Mouse (Mus musculus) testis, adult 2 months (tissue): ENCODE data around the gene Gm5414. TPM values are rescaled to one million over a fixed set of nuclear protein-coding genes. Genes with fewer than 3 reads are reported as not detected.

ENCODE experiments used
- H3K27ac ChIP-seq: fragments of 200-500 bp; 2 replicates; pipeline ENCODE4 v1.5.1; 2012; ENCODE audit warnings: low read depth, low read length; ENCODE audit not compliant: control insufficient read depth, insufficient read depth
- H3K27me3 ChIP-seq: fragments of 200-500 bp; 2 replicates; pipeline ENCODE4 v1.6.1; 2012; ENCODE audit warnings: mild to moderate bottlenecking, low read length, moderate library complexity; ENCODE audit not compliant: control insufficient read depth, insufficient read depth
- H3K36me3 ChIP-seq: fragments of 200-500 bp; 2 replicates; pipeline ENCODE4 v1.6.1; 2012; ENCODE audit warnings: mild to moderate bottlenecking, low read length; ENCODE audit not compliant: control insufficient read depth, insufficient read depth
- H3K4me1 ChIP-seq: fragments of 200-500 bp; 2 replicates; pipeline ENCODE4 v1.6.1; 2012; ENCODE audit warnings: low read length; ENCODE audit not compliant: control insufficient read depth, insufficient read depth
- H3K4me3 ChIP-seq: fragments of 200-500 bp; 2 replicates; pipeline ENCODE4 v1.5.1; 2012; ENCODE audit warnings: low read depth, mild to moderate bottlenecking, low read length, moderate library complexity, mixed read lengths; ENCODE audit not compliant: control insufficient read depth
- CTCF ChIP-seq: fragments of 200-500 bp; IDR thresholded peaks from 2 replicates; pipeline ENCODE4 v1.5.1; 2012; ENCODE audit warnings: low read depth, mild to moderate bottlenecking, inconsistent platforms, low read length, moderate library complexity; ENCODE audit not compliant: control insufficient read depth, insufficient read depth, insufficient replicate concordance
- POLR2A ChIP-seq: fragments of 200-500 bp; IDR thresholded peaks from 2 replicates; pipeline ENCODE4 v1.6.1; 2012; ENCODE audit warnings: low read depth, mild to moderate bottlenecking, inconsistent platforms, low read length, moderate library complexity; ENCODE audit not compliant: control insufficient read depth
- polyA plus RNA-seq: library from polyadenylated mRNA; depleted of rRNA; stranded (reverse); fragments of >200 nt; gene quantifications from 2 replicates; pipeline ENCODE4 v1.2.3, GENCODE M21; 2012; rRNA removed

Gene Gm5414
- polyA plus RNA-seq: not detected in 2 replicates

DNA sequence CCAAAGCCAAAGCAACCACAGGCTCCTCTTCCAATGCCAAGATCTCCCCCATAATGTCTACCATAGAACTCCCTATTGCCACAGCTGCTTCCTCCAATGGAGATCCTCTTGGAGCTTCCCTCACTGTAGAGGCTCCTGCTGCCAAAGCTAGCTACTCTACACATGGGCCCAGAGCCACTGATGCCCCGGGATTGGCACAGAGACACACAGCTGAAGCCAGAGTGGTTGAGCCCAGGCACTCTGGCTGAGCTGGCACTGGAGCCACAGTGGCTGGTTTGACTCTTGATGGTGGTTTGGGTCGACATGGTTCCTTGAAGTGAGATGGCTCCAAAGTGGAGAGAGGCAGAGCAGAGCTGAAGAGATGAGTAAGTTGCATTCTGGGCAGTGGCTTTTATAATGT is at the start of gene Gm5414:
Gene Gm5414 (minus strand): TSS at position 305 of the 400 bp plus-strand sequence.
- Histone ChIP-seq H3K36me3 (no peaks in the 10 kb centered on the region), H3K27me3 (no peaks in the 10 kb centered on the region), H3K4me1 (no peaks in the 10 kb centered on the region), H3K27ac (no peak within 1 kb of the TSS), H3K4me3 (no peak within 1 kb of the TSS)
- no peak for TF ChIP-seq POLR2A
- no peak for TF ChIP-seq CTCF

DNA sequence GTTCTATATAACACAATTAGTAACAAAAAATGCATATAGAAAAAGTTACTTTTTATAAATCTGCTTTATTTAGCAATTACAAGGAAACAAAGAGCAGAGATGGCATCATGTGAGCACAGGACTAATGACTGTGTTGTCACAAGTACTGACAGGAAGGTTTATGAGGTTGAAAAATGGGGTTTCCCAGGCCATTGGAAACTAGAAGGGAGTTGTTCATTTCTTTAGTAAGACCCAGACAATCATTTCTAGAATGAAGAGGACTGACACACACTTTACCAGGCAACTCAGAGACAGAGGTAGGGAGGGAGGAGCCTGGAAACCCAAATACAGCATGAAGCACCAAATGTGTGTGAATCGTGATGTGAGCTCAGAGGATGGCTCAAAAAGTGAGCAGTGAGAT is 48.0 kb upstream of the Gm5414 start:
- TF ChIP-seq CTCF (no peak), POLR2A (no peak)

DNA sequence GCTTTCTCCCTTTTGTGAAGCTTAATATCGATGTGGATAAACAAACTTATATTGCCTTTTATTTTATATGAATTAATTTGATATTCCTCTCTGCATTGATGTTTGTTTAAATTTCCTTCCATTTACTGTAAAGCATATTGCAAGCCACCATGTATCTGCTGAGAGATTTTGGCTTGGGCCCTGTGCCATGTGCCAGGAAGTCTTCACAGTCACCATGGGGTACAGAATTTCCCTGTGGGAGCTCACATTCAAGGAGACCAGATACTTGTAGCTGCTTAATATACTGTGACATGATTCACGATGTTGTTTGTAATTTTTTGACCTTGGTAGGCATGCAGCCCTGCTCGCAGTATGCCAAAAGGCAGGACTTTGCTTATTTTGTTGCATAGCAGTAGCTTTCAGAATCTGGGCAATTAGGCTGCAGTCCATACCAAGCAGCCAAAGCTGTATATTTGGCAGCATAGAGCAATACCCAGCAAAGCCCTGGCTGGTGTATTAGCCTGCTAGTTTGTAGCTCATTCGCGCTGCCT is 24.8 kb upstream of the Gm5414 start:
- Histone ChIP-seq H3K27ac (no peak overlapping the region), H3K4me1 (no peaks in the 10 kb centered on the region), H3K4me3 (no peak overlapping the region), H3K27me3 (no peaks in the 10 kb centered on the region), H3K36me3 (no peaks in the 10 kb centered on the region)
- no peak for TF ChIP-seq CTCF
- no peak for TF ChIP-seq POLR2A

More for the DNA sequence above, 48.0 kb upstream of the Gm5414 start:
- Histone ChIP-seq H3K27ac (no peak overlapping the region), H3K27me3 (no peaks in the 10 kb centered on the region), H3K4me1 (no peaks in the 10 kb centered on the region), H3K36me3 (no peaks in the 10 kb centered on the region), H3K4me3 (no peak overlapping the region)

DNA sequence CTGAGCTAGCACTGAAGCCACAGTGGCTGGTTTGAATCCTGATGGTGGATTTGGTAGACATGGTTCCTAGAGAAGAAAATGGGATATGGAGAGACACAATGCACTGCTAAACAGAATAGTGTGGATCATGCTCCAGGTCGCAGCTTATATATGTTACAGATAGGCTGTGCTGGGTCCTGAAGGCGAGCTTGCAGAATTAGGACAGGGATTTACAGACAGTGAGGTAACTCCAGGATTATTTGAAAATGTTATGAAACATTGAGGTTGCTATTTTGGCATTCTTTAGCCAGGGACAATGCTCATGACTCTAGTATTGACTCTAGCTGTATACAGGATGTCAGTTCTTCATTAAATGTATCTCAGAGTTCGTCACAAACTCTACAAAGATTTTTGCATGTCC is 19.3 kb upstream of the Gm5414 start, which contains the start of gene Gm5478:
Gene Gm5478 (minus strand): TSS at position 101 of the 400 bp plus-strand sequence.
- no peak within 1 kb of the TSS for H3K4me3 ChIP-seq
- TF ChIP-seq POLR2A (no peak), CTCF (no peak)
- no peaks in the 10 kb centered on the region for H3K4me1 ChIP-seq
- no peaks in the 10 kb centered on the region for H3K27me3 ChIP-seq
- no peak within 1 kb of the TSS for H3K27ac ChIP-seq
- no peaks in the 10 kb centered on the region for H3K36me3 ChIP-seq

DNA sequence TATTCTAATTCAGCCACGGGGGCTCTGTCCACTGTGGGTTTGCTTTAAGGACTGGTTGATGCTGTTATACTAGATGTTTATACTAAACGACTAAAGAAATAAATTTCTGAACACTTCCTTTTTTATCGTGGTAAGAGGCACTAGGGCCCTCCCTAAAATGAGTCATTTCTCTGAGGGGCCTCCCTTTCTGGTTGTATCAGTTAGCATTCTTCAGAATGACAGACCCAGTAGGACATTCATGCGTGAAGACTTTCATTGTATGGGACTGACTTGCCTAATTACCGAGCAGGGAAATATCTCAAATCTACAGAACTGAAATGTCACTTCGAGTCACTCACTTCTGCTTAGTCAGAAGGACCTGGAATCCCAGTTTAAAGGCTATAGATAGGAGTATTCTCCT is 28.9 kb downstream of the Gm5414 start:
- Histone ChIP-seq H3K27ac (no peak overlapping the region), H3K27me3 (no peaks in the 10 kb centered on the region), H3K4me1 (no peaks in the 10 kb centered on the region), H3K4me3 (no peak overlapping the region), H3K36me3 (no peaks in the 10 kb centered on the region)
- no peak for TF ChIP-seq POLR2A
- TF ChIP-seq CTCF: no peak

DNA sequence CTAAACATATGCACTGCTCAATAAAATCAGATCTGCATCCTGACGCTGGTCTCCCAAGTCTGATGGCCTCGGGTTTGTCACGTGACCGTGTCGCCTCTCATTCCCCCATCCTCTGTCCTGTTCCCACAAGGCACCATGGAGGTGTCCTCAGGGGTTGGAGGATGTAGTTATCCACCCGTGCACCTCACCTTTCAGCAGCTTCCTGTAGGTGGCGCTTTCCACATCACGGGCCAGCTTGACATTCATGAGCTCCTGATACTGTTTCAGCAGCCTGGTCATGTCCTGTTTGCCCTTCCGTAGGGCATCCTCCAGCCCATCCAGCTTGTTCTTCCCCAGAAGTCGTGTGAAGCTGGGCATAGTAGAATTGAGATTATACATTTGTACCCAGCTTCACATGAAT is 39.8 kb downstream of the Gm5414 start:
- TF ChIP-seq CTCF: peak; percentile 55; the same call in 1 of the 2 replicates
- TF ChIP-seq POLR2A: no peak
- Histone ChIP-seq H3K36me3 (no peaks in the 10 kb centered on the region), H3K27me3 (no peaks in the 10 kb centered on the region), H3K27ac (no peak overlapping the region), H3K4me1 (no peaks in the 10 kb centered on the region; the same call in 1 of the 2 replicates), H3K4me3 (peak overlapping the region; percentile 25)

DNA sequence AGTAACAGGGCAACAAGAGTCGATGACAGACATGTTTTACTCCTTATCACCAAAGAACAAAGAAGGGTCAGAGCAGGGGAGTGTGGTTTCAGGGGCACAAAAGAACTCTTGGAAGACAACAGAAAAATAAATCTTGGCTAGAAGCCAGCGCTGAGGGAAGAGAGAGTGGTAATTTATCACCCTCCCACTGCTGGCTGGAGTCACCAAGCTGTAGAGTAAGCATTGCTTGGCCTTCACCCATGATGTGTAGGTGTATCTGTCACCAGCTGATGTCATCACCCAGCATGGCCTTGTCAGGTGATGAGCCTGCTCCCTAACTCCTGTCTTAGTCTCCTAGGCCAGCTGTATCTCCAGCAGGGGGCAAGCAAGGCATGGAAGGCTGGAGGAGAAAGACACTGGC is 43.5 kb downstream of the Gm5414 start:
- H3K4me1 ChIP-seq: no peaks in the 10 kb centered on the region; the same call in 1 of the 2 replicates
- no peaks in the 10 kb centered on the region for H3K36me3 ChIP-seq
- no peaks in the 10 kb centered on the region for H3K27me3 ChIP-seq
- TF ChIP-seq POLR2A (no peak), CTCF (no peak)
- no peak overlapping the region for H3K27ac ChIP-seq
- no peak overlapping the region for H3K4me3 ChIP-seq
